Mouse (Mus musculus) embryo, embryonic 10.5 days (tissue): ENCODE results near the gene Rcor3.

Source experiments
- DNase-seq: peaks from one replicate; pipeline ENCODE4 v3.0.0-alpha.2; 2015; ENCODE audit warnings: low spot score

Gene Rcor3

GRCm38 (mm10) chr1:192068188-192068587 lies 69.7 kb downstream of the Rcor3 start:
- DNase-seq, result no peak

- DNase-seq, result no peak
These were observed 70.9 kb downstream of the Rcor3 start for GRCm38 (mm10) chr1:192066956-192067355.

- DNase-seq, result no peak
These were observed 74.5 kb downstream of the Rcor3 start for GRCm38 (mm10) chr1:192063209-192063946.

GRCm38 (mm10) chr1:192062682-192063081 lies 75.2 kb downstream of the Rcor3 start:
- DNase-seq, result no peak

GRCm38 (mm10) chr1:192061666-192062306 lies 76.1 kb downstream of the Rcor3 start:
- DNase-seq, result peak; percentile 42

GRCm38 (mm10) chr1:192058911-192059310 lies 79.0 kb downstream of the Rcor3 start:
- DNase-seq, result no peak

- no peak for DNase-seq
These were observed 84.1 kb downstream of the Rcor3 start for GRCm38 (mm10) chr1:192053726-192054125.

GRCm38 (mm10) chr1:192052986-192053385 lies 84.9 kb downstream of the Rcor3 start:
- DNase-seq, result no peak

- DNase-seq, result no peak
These were observed 85.4 kb downstream of the Rcor3 start for GRCm38 (mm10) chr1:192052461-192052860.
